Mouse (Mus musculus) lung, postnatal 14 days (tissue): ENCODE measurements around the gene Tlr4.

Source experiments
- DNase-seq: peaks from one replicate; pipeline ENCODE4 v3.0.0; 2021

Gene Tlr4

GRCm38 (mm10) chr4:66827463-66828162 lies at the start of gene Tlr4:
Gene Tlr4, plus strand, starts transcription at chr4:66827584.
- DNase-seq: peak; percentile 76

GRCm38 (mm10) chr4:66794283-66794682 lies 33.1 kb upstream of the Tlr4 start:
- DNase-seq: no peak

GRCm38 (mm10) chr4:66796683-66797082 lies 30.7 kb upstream of the Tlr4 start:
- no peak for DNase-seq

- no peak for DNase-seq
Observed at GRCm38 (mm10) chr4:66804552-66805301, 22.7 kb upstream of the Tlr4 start.

- no peak for DNase-seq
Observed at GRCm38 (mm10) chr4:66805747-66806146, 21.6 kb upstream of the Tlr4 start.

GRCm38 (mm10) chr4:66816364-66817026 lies 10.9 kb upstream of the Tlr4 start:
- no peak for DNase-seq

GRCm38 (mm10) chr4:66821171-66821570 lies 6.2 kb upstream of the Tlr4 start:
- DNase-seq: no peak

- DNase-seq: no peak
Observed at GRCm38 (mm10) chr4:66821764-66822163, 5.6 kb upstream of the Tlr4 start.

GRCm38 (mm10) chr4:66828163-66828668 lies 832 bp downstream of the Tlr4 start:
- DNase-seq: no peak

- DNase-seq: no peak
Observed at GRCm38 (mm10) chr4:66828686-66829085, 1.3 kb downstream of the Tlr4 start.

GRCm38 (mm10) chr4:66838071-66838470 lies 10.7 kb downstream of the Tlr4 start:
- no peak for DNase-seq

GRCm38 (mm10) chr4:66843255-66843654 lies 15.9 kb downstream of the Tlr4 start:
- no peak for DNase-seq

GRCm38 (mm10) chr4:66852011-66852410 lies 24.6 kb downstream of the Tlr4 start:
- DNase-seq: peak; percentile 18

GRCm38 (mm10) chr4:66856992-66857391 lies 29.6 kb downstream of the Tlr4 start:
- no peak for DNase-seq

- no peak for DNase-seq
Observed at GRCm38 (mm10) chr4:66869919-66870318, 42.5 kb downstream of the Tlr4 start.

GRCm38 (mm10) chr4:66872026-66872425 lies 44.6 kb downstream of the Tlr4 start:
- DNase-seq: no peak

- DNase-seq: no peak
Observed at GRCm38 (mm10) chr4:66873342-66873741, 46.0 kb downstream of the Tlr4 start.

GRCm38 (mm10) chr4:66875751-66876150 lies 48.4 kb downstream of the Tlr4 start:
- DNase-seq: no peak

GRCm38 (mm10) chr4:66877609-66878008 lies 50.2 kb downstream of the Tlr4 start:
- no peak for DNase-seq

GRCm38 (mm10) chr4:66881496-66881895 lies 54.1 kb downstream of the Tlr4 start:
- DNase-seq: no peak

GRCm38 (mm10) chr4:66883264-66883663 lies 55.9 kb downstream of the Tlr4 start:
- no peak for DNase-seq

- DNase-seq: no peak
Observed at GRCm38 (mm10) chr4:66894547-66894946, 67.2 kb downstream of the Tlr4 start.

- no peak for DNase-seq
Observed at GRCm38 (mm10) chr4:66894981-66895380, 67.6 kb downstream of the Tlr4 start.

- DNase-seq: no peak
Observed at GRCm38 (mm10) chr4:66900126-66900525, 72.7 kb downstream of the Tlr4 start.
